Mouse (Mus musculus) ovary, postnatal 36 days (tissue): ENCODE results near the gene Slc25a21.

Experiments used
- DNase-seq: peaks from one replicate; pipeline ENCODE4 v3.0.0; 2022; ENCODE audit warnings: low spot score, mixed read lengths

The Slc25a21 gene

DNA sequence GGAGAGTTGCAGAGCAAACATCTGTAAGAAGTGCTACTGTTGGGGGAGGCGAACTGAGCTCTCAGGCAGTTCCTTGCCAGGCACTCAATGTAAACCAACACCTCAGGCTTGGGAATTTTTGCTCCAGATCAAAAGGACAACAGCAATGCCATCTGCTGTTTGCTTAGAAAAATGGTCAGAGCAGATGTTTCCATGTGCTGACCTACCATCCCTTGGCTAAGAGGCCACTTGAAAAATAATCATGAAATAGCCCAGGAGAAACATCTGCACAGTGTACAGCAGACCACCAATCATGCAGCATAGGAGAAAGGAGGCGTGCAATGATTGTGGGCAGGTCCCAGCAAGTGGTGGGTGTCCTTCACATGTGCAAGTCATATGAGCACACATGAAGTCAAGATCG lies 180.9 kb downstream of the Slc25a21 start:
- no peak for DNase-seq

DNA sequence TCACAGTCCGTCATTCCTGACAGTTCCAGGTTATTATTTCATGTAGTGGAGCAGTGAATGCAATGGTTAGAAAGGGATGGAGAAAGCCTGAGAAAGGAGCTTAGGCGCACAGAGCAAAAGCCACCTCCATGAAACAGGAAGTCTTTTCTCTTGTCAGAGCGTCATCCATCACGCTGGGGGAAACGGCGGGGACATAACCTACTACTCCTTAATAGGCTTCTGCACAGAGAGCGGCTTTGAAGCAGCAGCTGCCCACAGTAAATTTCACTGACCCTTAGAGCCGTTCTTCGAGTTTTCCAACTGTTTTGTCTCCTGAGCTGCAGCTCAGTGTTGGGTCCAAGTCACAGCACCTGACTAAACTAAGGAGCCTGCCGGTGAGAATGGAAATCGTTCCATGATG lies 188.3 kb downstream of the Slc25a21 start:
- no peak for DNase-seq

DNA sequence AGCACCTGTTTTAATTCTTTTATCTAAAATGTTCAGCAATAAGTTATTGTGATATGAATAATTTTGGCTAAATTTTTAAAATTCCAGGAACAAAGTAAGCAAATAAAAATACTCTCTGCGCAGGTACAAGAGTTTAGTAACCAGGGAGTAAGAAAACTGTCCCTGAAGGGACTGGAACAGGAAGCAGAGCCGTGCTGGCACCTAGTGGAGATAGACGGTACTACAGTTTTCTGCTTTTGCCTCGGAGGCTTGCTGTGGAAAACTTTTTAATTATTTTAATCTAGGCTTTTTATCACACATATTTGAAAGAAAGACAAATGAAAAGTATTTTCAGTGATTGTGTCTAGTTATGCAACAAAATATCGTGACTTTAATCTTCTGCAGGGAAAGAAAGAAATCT lies 211.2 kb downstream of the Slc25a21 start:
- peak; percentile 31 for DNase-seq

DNA sequence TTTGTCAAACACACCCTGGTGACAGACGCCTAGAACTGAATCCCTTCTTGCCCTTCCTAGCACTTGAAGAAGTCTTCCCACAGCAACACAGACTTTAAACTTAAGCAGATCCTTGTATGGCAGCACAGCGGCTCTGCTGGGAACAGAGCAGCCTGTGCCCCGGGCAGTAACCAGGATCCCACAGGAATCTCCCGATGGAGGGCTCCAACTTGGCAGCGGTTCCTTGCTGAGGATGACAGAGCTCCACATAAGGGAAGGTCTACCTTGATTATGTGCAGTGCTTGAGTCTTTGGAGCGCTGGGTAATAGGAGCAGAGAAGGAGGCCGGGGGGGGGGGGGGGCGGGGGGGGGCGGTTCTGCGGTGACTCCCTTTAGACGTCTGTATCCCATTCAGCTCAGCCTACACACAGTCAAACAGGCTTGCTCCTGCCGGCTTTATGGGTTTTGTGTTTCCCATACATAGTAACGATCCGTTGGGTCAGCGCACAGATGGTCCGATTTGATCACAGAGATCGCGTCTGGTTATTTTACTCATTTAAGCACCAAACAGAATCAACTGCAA lies 215.1 kb downstream of the Slc25a21 start:
- DNase-seq = no peak

DNA sequence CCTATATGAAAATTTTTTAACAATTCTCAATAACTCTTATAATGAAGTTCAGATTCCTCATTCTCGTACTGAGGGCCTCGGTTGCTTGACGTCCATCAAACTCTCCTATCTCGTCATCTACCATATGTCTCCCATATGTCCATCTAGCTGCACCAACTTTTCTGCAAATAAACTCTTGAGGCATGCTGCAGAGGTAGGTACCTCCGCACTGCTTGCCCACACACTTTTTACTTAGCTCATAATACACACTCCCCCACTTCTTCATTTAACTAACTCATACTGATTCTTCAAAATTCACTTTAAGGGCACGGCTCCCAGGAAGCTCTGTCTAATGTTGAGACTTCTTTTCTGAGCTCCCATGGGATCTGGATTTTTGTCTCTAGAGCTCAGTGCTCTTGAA lies 222.0 kb downstream of the Slc25a21 start:
- DNase-seq = no peak

DNA sequence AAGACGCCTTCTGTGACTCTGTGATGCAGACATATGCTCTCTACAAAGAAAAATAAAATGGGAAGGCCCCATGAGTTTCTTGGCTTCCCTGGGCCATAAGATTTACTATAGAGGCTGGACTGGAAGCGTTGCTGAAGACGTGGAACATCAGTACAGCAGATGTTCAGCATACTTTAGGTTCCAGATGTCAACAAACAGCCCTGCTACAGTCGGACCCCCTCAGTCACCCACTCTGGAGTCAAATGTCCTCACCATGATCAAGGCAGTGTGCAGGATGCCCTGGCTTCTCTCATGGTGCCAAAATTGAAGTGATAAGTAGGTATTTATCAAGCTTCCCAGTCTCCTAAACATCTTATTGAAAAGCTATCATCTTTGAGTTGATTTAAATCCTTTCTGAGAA lies 234.0 kb downstream of the Slc25a21 start:
- DNase-seq = no peak

DNA sequence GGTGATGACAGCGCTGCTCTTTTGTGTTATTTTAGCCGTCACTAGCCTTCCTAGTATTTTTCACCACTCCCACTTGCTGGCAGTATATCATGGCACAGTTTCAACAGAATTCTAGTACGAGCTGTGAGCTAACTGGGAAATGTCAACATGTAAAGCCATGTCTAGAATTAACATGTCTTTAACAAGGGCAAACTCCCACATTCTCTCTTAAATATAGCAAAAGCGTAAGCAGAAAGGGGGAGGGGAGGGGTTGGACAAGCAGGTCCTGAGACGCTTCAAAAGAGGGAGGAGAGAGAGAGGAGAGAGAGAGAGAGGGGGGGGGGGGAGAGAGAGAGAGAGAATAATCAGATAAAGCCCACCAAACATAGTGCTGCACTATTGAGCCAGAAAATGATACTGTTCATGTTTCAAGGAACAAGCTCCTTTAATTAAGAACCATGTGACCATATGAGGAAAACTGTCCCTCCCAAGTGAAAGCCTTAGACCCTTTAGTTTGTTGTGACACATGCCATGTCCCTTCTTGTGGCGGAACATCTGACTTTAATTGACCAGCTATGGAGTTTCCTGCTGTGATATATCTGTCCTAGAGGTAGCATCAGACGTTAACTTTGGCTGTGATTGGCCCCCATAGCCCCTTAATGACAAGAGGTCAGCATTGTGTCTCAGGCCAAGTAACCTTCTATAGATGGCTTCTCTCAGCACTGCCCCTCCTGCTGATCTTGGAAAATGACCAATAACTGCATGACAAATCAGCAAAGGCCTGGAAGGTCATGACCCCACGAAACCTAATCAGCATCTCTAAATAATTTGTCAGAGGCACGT lies 237.8 kb downstream of the Slc25a21 start:
- no peak for DNase-seq

DNA sequence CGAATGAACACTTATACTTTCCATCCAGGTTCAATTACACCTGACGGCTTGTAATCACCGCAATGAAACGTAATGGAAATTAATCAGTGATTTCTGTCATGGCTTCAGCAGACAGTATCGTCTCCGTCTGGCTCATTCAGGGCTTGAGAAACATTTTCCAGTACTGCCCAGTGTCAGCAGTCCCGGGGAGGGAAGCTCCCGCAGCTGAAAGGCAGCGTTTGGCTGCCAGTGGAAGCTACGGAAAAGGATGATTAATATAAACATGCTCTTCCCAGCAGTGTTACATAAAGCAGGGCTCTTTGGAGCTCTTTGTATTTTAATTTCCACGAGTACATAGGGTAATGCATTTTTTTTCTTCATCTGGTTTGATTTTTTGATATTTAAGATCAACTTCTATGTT lies 239.0 kb downstream of the Slc25a21 start:
- no peak for DNase-seq

DNA sequence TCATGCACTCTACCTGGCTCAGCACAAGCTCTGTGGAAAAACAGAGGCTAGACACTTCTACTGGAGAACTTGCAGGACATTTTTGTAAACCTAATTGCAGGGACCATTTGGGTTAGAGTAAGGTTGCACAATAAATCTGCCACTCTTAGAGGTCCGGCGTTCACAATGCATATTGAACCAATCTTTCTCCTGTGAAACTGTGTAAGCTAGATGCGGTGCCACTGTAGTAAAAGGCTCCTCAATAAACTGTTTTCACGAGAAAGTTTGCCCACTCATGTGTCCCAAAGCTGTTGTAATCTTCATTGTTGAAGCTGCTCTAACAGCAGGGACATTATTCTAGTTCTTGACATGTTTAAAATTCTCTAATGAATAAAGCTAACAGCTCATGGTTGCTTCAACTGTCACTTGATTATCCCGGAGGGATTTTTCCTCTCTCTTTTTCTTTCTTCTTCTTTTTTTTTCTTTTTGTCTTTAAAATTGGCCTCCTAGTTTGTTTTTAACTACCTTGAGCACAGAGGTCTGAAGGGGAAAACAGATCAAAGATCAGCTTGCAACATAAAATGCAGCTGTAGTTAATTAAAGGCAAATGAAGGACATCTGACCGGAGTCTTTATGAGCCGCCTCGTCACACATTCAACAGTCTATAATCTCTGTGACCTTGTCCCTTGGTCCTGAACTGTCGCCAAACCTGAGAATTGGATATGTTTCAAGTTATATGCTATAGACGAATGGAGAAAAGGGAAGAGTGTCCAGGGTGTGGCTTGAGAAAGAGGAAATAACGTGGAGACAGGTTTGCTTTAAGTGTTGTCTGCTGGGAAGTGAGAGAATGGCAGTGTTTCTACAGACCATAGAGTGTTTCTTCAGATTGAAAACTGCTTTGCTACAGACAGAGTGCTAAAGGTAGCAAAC lies 245.3 kb downstream of the Slc25a21 start:
- no peak for DNase-seq

DNA sequence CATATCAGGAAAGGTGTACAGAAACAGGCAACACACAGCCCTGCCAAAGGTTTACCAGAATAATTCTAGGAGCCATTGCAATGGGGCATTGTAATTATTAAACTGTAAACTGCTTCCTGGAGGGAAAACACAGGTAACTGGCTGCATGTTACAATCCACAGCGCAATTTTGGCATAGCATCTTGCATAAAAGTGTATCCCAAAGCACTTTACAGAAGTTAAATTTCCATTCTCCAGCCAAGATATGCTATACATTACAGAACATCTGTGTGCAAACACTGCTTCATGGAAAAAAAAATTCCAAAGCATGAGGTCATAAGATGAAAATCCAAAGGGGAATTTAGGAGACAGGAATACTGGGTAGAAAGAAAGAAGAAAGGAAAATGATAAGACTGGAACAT lies 253.0 kb downstream of the Slc25a21 start:
- DNase-seq = no peak

DNA sequence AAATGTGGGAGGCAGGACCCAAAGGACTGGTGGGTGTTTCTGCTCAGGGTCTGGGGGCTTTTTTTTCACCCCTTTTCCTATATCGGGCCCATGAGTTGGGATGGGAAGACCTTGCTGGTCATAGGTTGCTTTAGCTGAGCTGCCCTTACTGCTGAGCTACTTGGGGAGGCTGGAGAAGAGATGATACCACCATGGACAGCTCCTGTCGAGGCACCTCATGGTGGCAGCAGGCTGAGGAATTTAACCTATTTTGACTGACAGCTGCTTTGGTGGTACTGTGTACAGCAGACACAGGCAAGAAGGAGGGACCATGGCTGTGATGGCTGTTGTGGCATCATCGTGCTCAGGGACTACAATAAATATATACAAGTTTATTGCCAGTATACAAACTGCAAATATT lies 256.4 kb downstream of the Slc25a21 start:
- DNase-seq = no peak

DNA sequence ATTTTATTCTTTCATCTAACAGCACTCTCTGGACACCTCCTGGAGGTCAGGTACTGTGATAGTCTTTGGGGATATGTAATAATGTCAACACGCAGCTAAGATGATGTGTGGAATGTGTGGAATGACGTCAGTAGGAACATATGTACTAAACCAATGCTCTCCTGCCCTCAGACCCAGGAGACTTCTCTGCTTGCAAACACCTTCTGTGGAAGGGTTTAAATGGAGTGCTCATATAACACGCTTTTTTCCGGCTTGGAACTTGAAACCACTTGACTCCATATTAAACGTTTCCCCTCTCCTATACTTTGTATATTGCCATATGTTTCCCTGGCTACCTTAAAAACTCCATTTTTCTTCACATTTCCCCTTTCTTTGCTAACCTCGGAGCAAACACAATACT lies 279.1 kb downstream of the Slc25a21 start:
- no peak for DNase-seq

DNA sequence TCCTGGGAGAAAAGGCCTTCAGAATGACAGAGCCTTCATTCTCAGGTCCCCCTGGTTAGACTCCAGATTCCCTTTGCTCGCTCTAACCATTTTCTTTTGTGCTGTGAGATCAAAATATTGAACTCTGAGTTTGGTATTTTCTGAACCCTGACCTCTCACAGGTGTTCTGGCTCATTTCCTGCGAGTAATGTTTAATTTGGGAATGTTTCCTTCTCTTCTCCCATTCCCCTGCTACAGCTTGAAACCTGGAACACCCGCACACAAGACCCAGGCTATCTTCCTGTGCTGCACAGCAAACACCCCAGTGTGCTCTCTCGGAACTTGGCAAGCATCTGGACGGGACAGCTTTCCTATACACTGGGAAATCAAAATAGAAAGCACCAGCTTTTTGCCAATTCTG lies 290.8 kb downstream of the Slc25a21 start:
- no peak for DNase-seq

DNA sequence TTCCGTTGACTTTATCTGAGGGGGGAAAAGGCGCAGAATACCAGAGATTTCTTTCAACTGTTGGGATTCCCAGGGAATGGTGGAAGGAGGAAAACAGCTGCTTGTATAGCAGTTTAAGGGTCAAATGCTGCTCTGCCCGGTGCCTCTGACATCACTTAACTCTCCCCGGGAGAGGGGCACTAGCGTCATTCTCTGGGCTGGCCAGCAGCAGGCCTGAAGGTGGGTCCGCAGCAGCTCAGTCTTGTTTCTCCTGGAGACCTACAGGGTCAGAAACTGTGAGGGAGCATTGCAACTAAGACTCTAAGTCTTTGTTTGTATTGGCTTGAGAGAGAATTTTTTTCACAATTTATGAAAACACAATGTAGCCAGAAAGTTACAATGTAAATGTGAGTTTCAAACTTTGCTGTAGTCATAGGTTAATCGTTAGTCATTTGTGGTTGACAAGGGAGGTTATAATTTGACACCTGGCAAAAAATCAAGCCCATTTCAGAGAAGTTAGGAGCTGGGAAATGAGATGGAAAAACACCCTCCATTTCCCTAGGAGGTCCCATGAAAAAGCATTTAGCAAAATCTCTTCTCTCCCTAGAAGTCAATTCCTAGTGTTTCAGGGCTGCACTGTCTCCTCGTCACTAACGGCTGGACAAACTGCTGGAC lies 291.5 kb downstream of the Slc25a21 start:
- no peak for DNase-seq

DNA sequence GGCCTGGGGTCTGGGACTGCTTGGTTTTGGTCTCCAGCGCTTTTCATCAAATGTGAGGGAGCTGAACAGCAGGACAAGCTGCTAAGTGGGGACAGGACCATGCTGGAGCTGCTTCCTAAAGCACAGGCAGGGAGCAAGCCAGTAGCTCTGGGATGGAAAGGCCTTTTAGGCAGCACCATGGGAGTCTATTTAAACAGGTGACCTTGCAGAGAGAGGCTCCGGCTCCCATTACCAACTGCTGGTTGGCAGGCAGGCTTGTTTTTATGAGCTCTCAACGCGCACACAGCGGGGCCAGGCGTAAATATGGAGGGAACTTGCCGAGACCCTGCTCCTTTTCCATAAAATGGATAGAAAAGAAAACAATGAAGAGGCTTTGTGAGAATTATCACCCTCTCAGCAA lies 292.1 kb downstream of the Slc25a21 start:
- DNase-seq = no peak

DNA sequence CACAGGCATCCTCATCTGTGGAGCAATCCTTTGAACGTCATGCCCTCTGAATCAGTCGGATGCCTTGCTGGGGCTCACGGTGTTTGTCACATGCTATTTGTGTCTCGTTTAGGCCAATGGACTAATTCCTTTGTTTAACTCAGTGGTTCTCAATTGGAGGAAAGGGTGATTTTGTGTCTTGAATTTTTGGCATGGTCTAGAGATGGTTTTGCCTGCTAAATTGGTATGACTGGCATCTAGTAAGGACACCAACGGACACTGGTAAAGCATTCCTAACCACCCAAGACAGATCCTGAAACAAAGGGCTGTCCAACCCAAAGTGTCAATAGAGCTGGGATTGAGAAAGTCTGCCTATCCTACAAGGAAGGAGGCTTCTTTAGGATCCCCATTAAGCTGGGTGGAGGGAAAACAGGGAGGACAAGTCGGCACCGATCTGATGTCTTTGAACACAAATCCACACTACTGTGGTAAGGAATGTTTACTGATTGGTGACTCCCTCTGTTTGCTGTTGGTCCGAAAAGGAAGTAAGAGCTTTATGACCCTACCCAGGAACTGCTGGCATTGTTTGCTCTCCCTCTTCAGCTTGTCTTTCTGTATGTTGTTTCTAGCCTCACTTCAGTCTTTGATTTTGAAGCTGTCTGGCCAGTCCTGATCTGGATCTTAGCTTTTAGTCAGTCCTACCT lies 294.4 kb downstream of the Slc25a21 start:
- DNase-seq = no peak

DNA sequence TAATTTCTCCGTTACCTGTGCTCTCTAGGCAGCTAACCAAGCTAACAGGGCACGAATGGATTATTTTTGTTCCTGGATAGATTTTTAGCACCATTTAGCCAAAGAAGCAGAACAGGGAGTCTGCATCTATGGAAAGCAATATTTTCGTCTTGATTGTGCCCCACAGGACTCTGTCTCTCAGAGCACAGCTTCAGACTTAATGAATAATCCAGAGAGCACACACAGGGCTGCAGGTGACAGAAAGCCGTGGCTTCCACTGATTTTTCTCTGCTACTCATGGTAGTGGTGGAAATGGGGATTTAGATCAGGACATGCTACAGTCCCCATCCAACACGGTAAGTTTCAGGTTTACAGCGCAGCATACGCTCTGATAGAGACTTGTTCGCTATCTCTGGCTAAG lies 299.3 kb downstream of the Slc25a21 start:
- DNase-seq = no peak

DNA sequence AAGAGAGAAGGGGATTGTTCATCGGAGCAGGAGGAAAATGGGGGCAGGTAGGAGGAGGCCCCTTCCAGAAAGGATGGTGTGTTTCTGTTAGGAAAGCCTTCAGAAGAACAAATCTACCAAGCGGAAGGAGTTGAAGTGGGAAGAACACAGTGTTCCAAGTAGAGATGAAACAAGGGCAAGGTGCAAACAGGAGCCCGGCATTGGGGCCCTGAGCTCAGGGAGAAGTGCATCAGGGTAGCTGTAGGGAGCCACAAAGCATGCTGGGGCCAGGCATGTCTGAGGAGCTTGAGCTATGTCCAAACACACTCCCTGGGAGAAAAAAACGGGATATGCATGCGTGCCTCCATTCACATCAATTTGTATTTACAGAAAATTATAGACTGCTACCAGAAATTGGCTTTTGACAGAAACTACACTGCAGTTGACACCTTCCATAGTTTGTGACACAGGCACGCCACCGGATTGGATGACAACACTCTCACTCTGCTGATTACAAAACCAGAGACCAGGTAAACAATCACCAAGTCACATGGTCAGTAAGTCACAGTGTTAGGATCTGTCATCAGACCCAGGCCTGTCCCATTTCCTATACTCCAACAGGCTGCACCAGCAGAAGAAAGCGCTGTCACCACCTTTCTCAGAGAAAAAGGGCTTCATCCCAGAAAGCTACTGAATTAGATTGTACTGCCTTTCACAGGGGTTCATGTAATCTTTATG lies 299.9 kb downstream of the Slc25a21 start:
- DNase-seq = no peak

DNA sequence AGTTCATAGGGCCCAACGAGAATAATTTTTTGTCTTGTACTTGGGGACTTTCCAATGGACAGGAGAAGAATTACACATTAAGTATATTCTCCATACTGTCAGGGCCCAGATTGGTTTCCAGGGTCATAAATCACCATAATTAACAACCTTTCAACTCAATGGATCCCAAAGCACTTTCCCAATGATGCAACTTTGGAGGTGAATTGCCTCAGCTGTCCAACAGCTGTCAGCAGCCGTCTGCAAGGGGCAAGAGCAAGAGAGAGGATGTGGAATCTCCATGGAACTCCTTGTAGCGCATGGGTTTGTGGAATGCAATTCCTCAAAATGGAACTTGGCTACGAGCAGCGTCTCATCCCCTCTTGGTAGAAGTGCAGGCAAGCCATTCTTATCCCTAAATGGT lies 302.3 kb downstream of the Slc25a21 start:
- DNase-seq = no peak

DNA sequence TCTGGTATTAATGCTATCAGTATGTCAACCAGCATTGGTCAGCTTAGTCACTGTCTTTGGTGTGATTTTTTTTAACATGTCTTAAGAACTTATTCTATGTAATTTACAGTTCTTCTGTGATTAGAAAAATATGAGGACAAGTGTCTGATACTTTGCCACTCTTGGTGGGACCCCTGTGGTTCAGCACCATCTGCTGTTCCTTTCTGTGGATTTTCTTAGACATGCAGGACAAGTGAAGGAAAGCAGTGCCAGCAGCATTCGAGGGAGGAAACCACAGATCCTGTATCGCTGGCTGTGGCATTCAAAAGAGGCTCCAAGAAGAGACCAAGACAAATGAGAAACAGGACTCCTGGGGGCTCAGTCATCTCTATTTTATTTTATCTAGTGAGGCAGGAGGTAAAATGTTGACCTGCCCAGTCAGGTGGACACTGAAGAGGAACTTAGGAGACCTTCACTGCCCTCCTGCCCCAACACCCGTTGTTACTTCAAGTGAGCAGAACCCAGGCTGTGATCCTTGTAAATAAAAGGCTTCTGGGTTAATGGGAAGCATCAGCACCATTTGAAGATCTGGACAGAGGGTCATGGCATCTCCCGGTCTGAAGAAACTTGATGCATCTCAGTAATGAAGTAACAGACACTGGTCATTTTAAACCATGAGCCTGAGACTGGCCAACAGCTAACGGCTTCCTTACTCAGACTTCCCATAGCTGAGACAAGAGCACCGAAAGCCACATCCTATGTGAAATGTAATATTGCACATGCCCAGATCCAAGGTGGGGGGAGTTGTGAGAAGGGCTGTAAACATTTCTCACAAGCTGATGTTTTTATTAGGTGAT lies 306.2 kb downstream of the Slc25a21 start:
- no peak for DNase-seq
